Mouse (Mus musculus): ENCODE results near the gene Mboat2.

DNA sequence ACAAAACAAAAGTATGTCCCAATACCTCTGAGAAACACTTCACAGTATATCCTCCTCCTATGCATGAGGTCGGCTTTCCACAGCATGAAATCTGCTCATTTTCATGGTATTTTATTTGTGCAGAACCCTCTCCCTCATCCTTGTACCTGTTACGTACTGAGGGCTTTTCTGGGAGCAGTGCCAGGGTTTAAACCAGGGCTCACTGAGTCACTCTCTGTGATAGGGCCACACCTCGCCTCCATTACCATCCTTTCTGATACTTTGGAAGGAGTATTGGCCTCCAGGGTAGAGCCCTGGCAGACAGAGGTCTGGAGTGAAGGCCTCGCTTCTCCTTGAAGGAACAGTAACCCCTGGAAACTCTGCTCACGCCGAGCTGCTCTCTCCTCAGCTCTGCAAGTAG is 174.7 kb downstream of the Mboat2 start:
- TF ChIP-seq ZNF384 (IDR thresholded peaks at IDR 0.05; ENCODE audit: low read depth, low read length) (no peak), EP300 (IDR thresholded peaks at IDR 0.05; ENCODE audit: low read length) (no peak), NRF1 (IDR thresholded peaks at IDR 0.05; ENCODE audit: low read depth, low read length) (no peak), POLR2A (IDR thresholded peaks at IDR 0.05; ENCODE audit: low read depth, low read length) (no peak), RAD21 (IDR thresholded peaks at IDR 0.05; ENCODE audit: low read depth, low read length) (no peak), CTCF (conservative IDR thresholded peaks at IDR 0.05 in 1 of 2, IDR thresholded peaks at IDR 0.05 in 1 of 2; ENCODE audit: low read depth in 2 of 2, low read length in 2 of 2) (no peak), ETS1 (conservative IDR thresholded peaks at IDR 0.05; ENCODE audit: low read depth, low read length) (no peak), MEF2A (IDR thresholded peaks at IDR 0.05; ENCODE audit: borderline replicate concordance, low read depth, low read length) (no peak), HCFC1 (IDR thresholded peaks at IDR 0.05; ENCODE audit: low read depth, low read length) (no peak), MXI1 (IDR thresholded peaks at IDR 0.05; ENCODE audit: low read depth, low read length) (no peak), USF1 (IDR thresholded peaks at IDR 0.05; ENCODE audit: low read depth, low read length) (no peak), PAX5 (IDR thresholded peaks at IDR 0.05; ENCODE audit: low read length) (no peak)

Measured in CH12.LX (cell line).